In genomic region chr1:165461681-165462080, GRCm38 (mm10) we compare ENCODE assay signal across 8 mouse cellular contexts. TPM values are rescaled to one million over a fixed set of nuclear protein-coding genes. Genes with fewer than 3 reads are reported as not detected.
DNase-seq lines count a peak whose midpoint lies in the region; ATAC-seq and TF ChIP-seq lines count a peak whose summit lies in the region.

No protein-coding gene starts in this region.

- no peaks in the 10 kb centered on the region for H3K27me3 ChIP-seq in lung, embryonic 14.5 days (ENCODE audit: insufficient read depth, low read length)
- no peaks in the 10 kb centered on the region for H3K27me3 ChIP-seq in embryonic facial prominence, embryonic 13.5 days
- no peaks in the 10 kb centered on the region for H3K27me3 ChIP-seq in hindbrain, postnatal 0 days (ENCODE audit: insufficient read depth, low read length)
- no peaks in the 10 kb centered on the region for H3K27me3 ChIP-seq in liver, embryonic 15.5 days

- H3K9ac ChIP-seq in lung, embryonic 14.5 days, result peak overlapping the region; percentile 71
- H3K9ac ChIP-seq in embryonic facial prominence, embryonic 13.5 days, result peak overlapping the region; percentile 81
- H3K9ac ChIP-seq in hindbrain, postnatal 0 days (replicated peaks; ENCODE audit: low read length), result peak overlapping the region; percentile 74
- H3K9ac ChIP-seq in liver, embryonic 15.5 days, result peak overlapping the region; percentile 84

- no peak for DNase-seq in lung, embryonic 14.5 days
- DNase-seq in lung, postnatal 25 days (ENCODE audit: low spot score), result no peak
- DNase-seq in hindbrain, postnatal 0 days (ENCODE audit: low spot score), result no peak
- peak; percentile 34 for DNase-seq in yolk sac, embryonic 10.5 days (ENCODE audit: low spot score)
- no peak for DNase-seq in ovary, postnatal 36 days (ENCODE audit: low spot score)

- WGBS in lung, embryonic 14.5 days, result 1% methylated on average over 9 of the region's 9 CpGs
- WGBS in embryonic facial prominence, embryonic 13.5 days, result 1% methylated on average over 9 of the region's 9 CpGs
- 3% methylated on average over 9 of the region's 9 CpGs for WGBS in hindbrain, postnatal 0 days
- WGBS in liver, embryonic 15.5 days (ENCODE audit: insufficient replicate concordance), result 3% methylated on average over 9 of the region's 9 CpGs

- peak overlapping the region; percentile 94 for H3K4me3 ChIP-seq in lung, embryonic 14.5 days (ENCODE audit: low read depth, low read length)
- H3K4me3 ChIP-seq in embryonic facial prominence, embryonic 13.5 days, result peak overlapping the region; percentile 94
- peak overlapping the region; percentile 93 for H3K4me3 ChIP-seq in hindbrain, postnatal 0 days (ENCODE audit: low read length)
- H3K4me3 ChIP-seq in liver, embryonic 15.5 days (replicated peaks), result peak overlapping the region; percentile 100

- no peak for ATAC-seq in lung, embryonic 14.5 days (ENCODE audit: insufficient read depth)
- ATAC-seq in embryonic facial prominence, embryonic 13.5 days (ENCODE audit: insufficient number of reproducible peaks, insufficient read depth, low FRiP score, low TSS enrichment, low read depth), result no peak
- no peak for ATAC-seq in hindbrain, postnatal 0 days
- no peak for ATAC-seq in liver, embryonic 15.5 days (ENCODE audit: insufficient read depth)
- ATAC-seq in inflammation-experienced regulatory T-cells, adult 6 months, result no peak

- peak overlapping the region; percentile 85 for H3K4me2 ChIP-seq in lung, embryonic 14.5 days
- peak overlapping the region; percentile 63 for H3K4me2 ChIP-seq in embryonic facial prominence, embryonic 13.5 days
- H3K4me2 ChIP-seq in hindbrain, postnatal 0 days (ENCODE audit: low read depth, low read length), result peak overlapping the region; percentile 87
- peak overlapping the region; percentile 71 for H3K4me2 ChIP-seq in liver, embryonic 15.5 days

- 0 out of 2 replicates have a peak, but pooled peaks cover under 1% of the 10 kb centered on the region for H3K4me1 ChIP-seq in lung, embryonic 14.5 days (ENCODE audit: insufficient read depth)
- H3K4me1 ChIP-seq in embryonic facial prominence, embryonic 13.5 days, result peaks cover 13% of the 10 kb centered on the region
- peaks cover 5% of the 10 kb centered on the region; the same call in 1 of the 2 replicates for H3K4me1 ChIP-seq in hindbrain, postnatal 0 days (ENCODE audit: insufficient read depth, low read length)
- H3K4me1 ChIP-seq in liver, embryonic 15.5 days (replicated peaks), result peaks cover 36% of the 10 kb centered on the region

- H3K36me3 ChIP-seq in lung, embryonic 14.5 days (ENCODE audit: insufficient read depth), result no peaks in the 10 kb centered on the region
- H3K36me3 ChIP-seq in embryonic facial prominence, embryonic 13.5 days, result no peaks in the 10 kb centered on the region
- no peaks in the 10 kb centered on the region for H3K36me3 ChIP-seq in hindbrain, postnatal 0 days (ENCODE audit: insufficient read depth, low read length)
- no peaks in the 10 kb centered on the region for H3K36me3 ChIP-seq in liver, embryonic 15.5 days (replicated peaks)

- H3K27ac ChIP-seq in lung, embryonic 14.5 days (ENCODE audit: low read depth), result peak overlapping the region; percentile 83
- H3K27ac ChIP-seq in embryonic facial prominence, embryonic 13.5 days, result no peak overlapping the region; the same call in 1 of the 2 replicates
- H3K27ac ChIP-seq in hindbrain, postnatal 0 days, result peak overlapping the region; percentile 95
- peak overlapping the region; percentile 97 for H3K27ac ChIP-seq in liver, embryonic 15.5 days (replicated peaks)

- TF ChIP-seq CTCF in lung, embryonic 14.5 days (IDR thresholded peaks at IDR 0.05; ENCODE audit: low read depth), result no peak
- no peak for TF ChIP-seq CTCF in hindbrain, postnatal 0 days (IDR thresholded peaks at IDR 0.05; ENCODE audit: low read depth)

- H3K9me3 ChIP-seq in lung, embryonic 14.5 days (ENCODE audit: low read depth, low read length), result no peaks in the 10 kb centered on the region
- H3K9me3 ChIP-seq in embryonic facial prominence, embryonic 13.5 days, result no peaks in the 10 kb centered on the region
- no peaks in the 10 kb centered on the region for H3K9me3 ChIP-seq in hindbrain, postnatal 0 days (ENCODE audit: low read length)
- no peaks in the 10 kb centered on the region for H3K9me3 ChIP-seq in liver, embryonic 15.5 days (replicated peaks)

RNA-seq across cellular contexts. Expression of gene Mpc2, which starts 1.2 kb away (rescaled TPM):
- 110 and 127 TPM in 2 replicates for polyA plus RNA-seq in lung, embryonic 14.5 days (2014; fragmentation: Nextera tagmentation; extraction: Ambion mirVana)
- 139 and 143 TPM in 2 replicates for polyA plus RNA-seq in embryonic facial prominence, embryonic 13.5 days (2015; fragmentation: Nextera tagmentation; extraction: Ambion mirVana)
- 140 and 146 TPM in 2 replicates for total RNA-seq in hindbrain, postnatal 0 days (2014; rRNA removed)
- 282 and 291 TPM in 2 replicates for polyA plus RNA-seq in hindbrain, postnatal 0 days (2015; fragmentation: Nextera tagmentation; extraction: Ambion mirVana)
- 245 and 270 TPM in 2 replicates for polyA plus RNA-seq in liver, embryonic 15.5 days (2015; fragmentation: Nextera tagmentation; extraction: Ambion mirVana)
- polyA plus RNA-seq in inflammation-experienced regulatory T-cells, adult 6 months (2017; shearing (Covaris generic)), result 10 to 100 TPM; 75.5 to 83.6 (median 76.6) TPM

RNA-seq across cellular contexts. Expression of gene Dcaf6, which starts 1.4 kb away (rescaled TPM):
- polyA plus RNA-seq in lung, embryonic 14.5 days (2014; fragmentation: Nextera tagmentation; extraction: Ambion mirVana), result 12.7 and 13.0 TPM in 2 replicates
- 13.5 and 13.8 TPM in 2 replicates for polyA plus RNA-seq in embryonic facial prominence, embryonic 13.5 days (2015; fragmentation: Nextera tagmentation; extraction: Ambion mirVana)
- total RNA-seq in hindbrain, postnatal 0 days (2014; rRNA removed), result 32.9 and 33.5 TPM in 2 replicates
- polyA plus RNA-seq in hindbrain, postnatal 0 days (2015; fragmentation: Nextera tagmentation; extraction: Ambion mirVana), result 19.2 and 20.6 TPM in 2 replicates
- 15.5 and 17.7 TPM in 2 replicates for polyA plus RNA-seq in liver, embryonic 15.5 days (2015; fragmentation: Nextera tagmentation; extraction: Ambion mirVana)
- polyA plus RNA-seq in inflammation-experienced regulatory T-cells, adult 6 months (2017; shearing (Covaris generic)), result 1 to 10 TPM; 3.9 to 7.8 (median 6.4) TPM

RNA-seq across cellular contexts. Expression of gene Adcy10, which starts 23.3 kb away (rescaled TPM):
- 0.04 TPM in 1 of 2 replicates, not detected in the other for polyA plus RNA-seq in lung, embryonic 14.5 days (2014; fragmentation: Nextera tagmentation; extraction: Ambion mirVana)
- 0.18 TPM in 1 of 2 replicates, not detected in the other for polyA plus RNA-seq in embryonic facial prominence, embryonic 13.5 days (2015; fragmentation: Nextera tagmentation; extraction: Ambion mirVana)
- 0.78 TPM in 1 of 2 replicates, not detected in the other for total RNA-seq in hindbrain, postnatal 0 days (2014; rRNA removed)
- 0.06 and 0.33 TPM in 2 replicates for polyA plus RNA-seq in hindbrain, postnatal 0 days (2015; fragmentation: Nextera tagmentation; extraction: Ambion mirVana)
- 0.08 and 0.10 TPM in 2 replicates for polyA plus RNA-seq in liver, embryonic 15.5 days (2015; fragmentation: Nextera tagmentation; extraction: Ambion mirVana)
- polyA plus RNA-seq in inflammation-experienced regulatory T-cells, adult 6 months (2017; shearing (Covaris generic)), result not detected
